Mouse (Mus musculus) lung, adult 2 months (tissue): ENCODE results near the gene Gm10778.

ENCODE experiments used
- CTCF ChIP-seq: fragments of 200-500 bp; IDR thresholded peaks from 2 replicates; pipeline ENCODE4 v1.5.1; 2011; ENCODE audit warnings: mild to moderate bottlenecking, low read length, control low read depth; ENCODE audit not compliant: insufficient read depth
- POLR2A ChIP-seq: fragments of 200-500 bp; IDR thresholded peaks from 2 replicates; pipeline ENCODE4 v1.6.1; 2011; ENCODE audit warnings: low read depth, mild to moderate bottlenecking, control low read depth, low read length, borderline replicate concordance; ENCODE audit errors: extremely low read depth

GRCm38 (mm10) chr10:81642648-81643448 lies 6.0 kb upstream of the Gm10778 start:
- TF ChIP-seq CTCF, result no peak
- TF ChIP-seq POLR2A, result no peak
